Mouse (Mus musculus) megakaryocyte, embryonic 14.5 days (primary cell): Measurements from ENCODE around the gene Olfr1496. TPM values are rescaled to one million over a fixed set of nuclear protein-coding genes. Genes with fewer than 3 reads are reported as not detected.

Source experiments
- H3K27me3 ChIP-seq: replicated peaks from 2 replicates; pipeline ENCODE3; 2012; ENCODE audit warnings: inconsistent platforms
- H3K36me3 ChIP-seq: replicated peaks from 2 replicates; pipeline ENCODE3; 2012; ENCODE audit warnings: low read length, inconsistent platforms, mixed read lengths
- H3K4me1 ChIP-seq: 2 replicates; pipeline ENCODE4 v1.6.1; 2012; ENCODE audit warnings: inconsistent platforms
- H3K4me3 ChIP-seq: replicated peaks from 2 replicates; pipeline ENCODE3; 2012; ENCODE audit warnings: moderate library complexity, mild to moderate bottlenecking, inconsistent platforms
- H3K9me3 ChIP-seq: 2 replicates; pipeline ENCODE4 v1.6.1; 2012; ENCODE audit warnings: inconsistent platforms
- FLI1 ChIP-seq: IDR thresholded peaks from 2 replicates; pipeline ENCODE4 v1.6.1; 2012; ENCODE audit warnings: low read length, inconsistent platforms, mixed read lengths
- GATA1 ChIP-seq: IDR thresholded peaks from 3 replicates; pipeline ENCODE4 v1.6.1; 2012; ENCODE audit warnings: mixed read lengths, low read length, inconsistent platforms, borderline replicate concordance
- polyA plus RNA-seq: library from polyadenylated mRNA; stranded (reverse); fragments of >175 nt; gene quantifications from 2 replicates; pipeline ENCODE4 v1.2.3, GENCODE M21; 2012; ENCODE audit warnings: low replicate concordance; ENCODE audit not compliant: insufficient read depth

The Olfr1496 gene
- polyA plus RNA-seq, 1 experiment: not detected

DNA sequence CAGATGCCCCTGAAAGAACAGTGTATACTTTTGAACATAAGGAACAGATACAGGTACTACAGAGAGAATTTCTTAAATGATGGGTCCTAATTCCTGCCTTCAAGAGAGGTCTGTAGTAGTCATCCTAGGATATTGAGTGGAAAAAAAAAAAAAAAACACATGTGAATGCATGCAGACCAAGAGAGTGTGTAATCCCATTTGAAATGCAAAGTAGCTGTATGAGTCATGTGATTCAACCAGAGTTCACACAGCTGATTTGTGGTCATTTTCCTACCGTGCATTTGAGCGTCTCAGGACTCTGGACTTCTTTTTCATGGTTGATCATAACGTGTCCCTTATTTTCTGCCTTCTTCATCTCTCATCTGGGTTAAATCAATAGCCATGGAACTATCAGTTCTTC lies 50.8 kb downstream of the Olfr1496 start:
- no peaks in the 10 kb centered on the region for H3K4me1 ChIP-seq
- no peaks in the 10 kb centered on the region for H3K27me3 ChIP-seq
- no peaks in the 10 kb centered on the region for H3K9me3 ChIP-seq
- TF ChIP-seq FLI1: no peak
- no peak for TF ChIP-seq GATA1
- H3K4me3 ChIP-seq: no peak overlapping the region
- H3K36me3 ChIP-seq: no peaks in the 10 kb centered on the region

DNA sequence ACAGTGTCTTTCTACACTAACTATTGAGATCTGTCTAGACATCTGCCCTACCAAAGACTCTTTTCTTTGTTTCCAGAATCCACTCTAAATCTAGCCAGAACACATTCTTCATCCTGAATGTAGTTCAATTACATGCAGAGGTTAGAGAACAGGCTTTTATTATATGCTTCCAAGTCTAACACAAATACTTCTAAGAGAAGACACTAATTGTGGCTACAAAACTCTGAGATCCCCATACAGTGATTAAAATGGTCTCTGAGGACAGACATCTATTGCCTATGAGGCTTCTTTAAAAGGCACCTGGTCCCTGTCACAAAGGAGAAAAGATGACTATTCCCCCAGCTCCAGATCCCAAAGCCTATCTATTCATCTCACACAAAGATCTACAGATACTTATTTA lies 52.7 kb downstream of the Olfr1496 start, which contains the start of gene Olfr1500:
TSS of gene Olfr1500 (minus strand) at position 101 of the 400 bp plus-strand sequence.
- Histone ChIP-seq H3K9me3 (no peaks in the 10 kb centered on the region), H3K4me1 (no peaks in the 10 kb centered on the region), H3K4me3 (no peak within 1 kb of the TSS), H3K27me3 (no peaks in the 10 kb centered on the region), H3K36me3 (no peaks in the 10 kb centered on the region)
- TF ChIP-seq FLI1: no peak
- no peak for TF ChIP-seq GATA1

Other genes with a start within 250 kb of the Olfr1496 start
- not detected in 2 replicates for gene Olfr1480, start 250.0 kb upstream of the Olfr1496 start, polyA plus RNA-seq
- not detected in 2 replicates for gene Olfr1484, start 194.4 kb upstream of the Olfr1496 start, polyA plus RNA-seq
- not detected in 2 replicates for gene Olfr1487, start 160.5 kb upstream of the Olfr1496 start, polyA plus RNA-seq
- not detected in 2 replicates for gene Olfr1489, start 146.3 kb upstream of the Olfr1496 start, polyA plus RNA-seq
- gene Olfr1490, start 126.8 kb upstream of the Olfr1496 start, polyA plus RNA-seq: not detected in 2 replicates
- gene Olfr1491, start 80.6 kb upstream of the Olfr1496 start, polyA plus RNA-seq: not detected in 2 replicates
- not detected in 2 replicates for gene Olfr1493-ps1, start 54.6 kb upstream of the Olfr1496 start, polyA plus RNA-seq
- not detected in 2 replicates for gene Olfr1494, start 38.1 kb upstream of the Olfr1496 start, polyA plus RNA-seq
- gene Olfr1495, start 13.3 kb upstream of the Olfr1496 start, polyA plus RNA-seq: not detected in 2 replicates
- not detected in 2 replicates for gene Olfr1497, start 20.3 kb downstream of the Olfr1496 start, polyA plus RNA-seq
- gene Olfr1499, start 41.6 kb downstream of the Olfr1496 start, polyA plus RNA-seq: not detected in 2 replicates
- not detected in 2 replicates for gene Olfr1500, start 52.6 kb downstream of the Olfr1496 start, polyA plus RNA-seq
- gene Olfr1501, start 72.8 kb downstream of the Olfr1496 start, polyA plus RNA-seq: not detected in 2 replicates
- not detected in 2 replicates for gene Olfr1502, start 83.9 kb downstream of the Olfr1496 start, polyA plus RNA-seq
- gene Olfr1504, start 120.0 kb downstream of the Olfr1496 start, polyA plus RNA-seq: not detected in 2 replicates
- gene Olfr1505, start 135.7 kb downstream of the Olfr1496 start, polyA plus RNA-seq: not detected in 2 replicates